Mouse (Mus musculus) kidney, adult 2 months (tissue): ENCODE measurements around the gene Odc1.
"Not testable (repeated sequence)": the region's sequence is repeated elsewhere in the genome, so short reads cannot be mapped to it uniquely, and the experiment has no call there.

ENCODE experiments used
- CTCF ChIP-seq: fragments of 200-500 bp; conservative IDR thresholded peaks from 2 replicates; pipeline ENCODE4 v1.5.1; 2011; ENCODE audit warnings: low read depth, mild to moderate bottlenecking, control low read depth, low read length, moderate library complexity, mixed read lengths; ENCODE audit not compliant: insufficient read depth, insufficient read length
- POLR2A ChIP-seq: fragments of 200-500 bp; IDR thresholded peaks from one replicate; pipeline ENCODE4 v1.6.1; 2011; ENCODE audit warnings: low read depth, low read length, control low read depth

GRCm38 (mm10) chr12:17547552-17547951 is 3.0 kb downstream of the Odc1 start:
- TF ChIP-seq CTCF, POLR2A: not testable (repeated sequence)
